Mouse (Mus musculus): ENCODE results near the gene Lyz2. TPM values are rescaled to one million over a fixed set of nuclear protein-coding genes. Genes with fewer than 3 reads are reported as not detected.
"Not testable (repeated sequence)": the region's sequence is repeated elsewhere in the genome, so short reads cannot be mapped to it uniquely, and the experiment has no call there.

Gene Lyz2
- total and polyA plus RNA-seq, 3 experiments, result 149 to 190 (median 178) TPM

- 74% methylated on average over 6 of the region's 6 CpGs for WGBS
- H3K27ac ChIP-seq, result no peak overlapping the region
- intact Hi-C loops (cut with DNase I), result no loop called here
- DNase-seq, result no peak
- no peak overlapping the region for H3K9ac ChIP-seq (ENCODE audit: low read depth, low read length)
- H3K4me3 ChIP-seq, result no peak overlapping the region
- no peaks in the 10 kb centered on the region for H3K36me3 ChIP-seq (ENCODE audit: control insufficient read depth, insufficient read depth, low read length)
- TF ChIP-seq EP300 (IDR thresholded peaks at IDR 0.05; ENCODE audit: insufficient read depth, low read depth, low read length) (no peak), POLR2A (IDR thresholded peaks at IDR 0.05; ENCODE audit: insufficient read depth, low read depth, low read length) (no peak), CTCF (IDR thresholded peaks at IDR 0.05) (no peak)
- no peaks in the 10 kb centered on the region for H3K79me2 ChIP-seq (replicated peaks; ENCODE audit: control insufficient read depth, insufficient read depth, low read length)
- H3K4me1 ChIP-seq (ENCODE audit: control insufficient read depth, insufficient read depth, low read length), result peaks cover 1% of the 10 kb centered on the region
- H3K27me3 ChIP-seq (ENCODE audit: control insufficient read depth, insufficient read depth, low read length), result no peaks in the 10 kb centered on the region; the same call in 1 of the 2 replicates
Measured at GRCm38 (mm10) chr10:117298336-117298735, 16.2 kb upstream of the Lyz2 start.

GRCm38 (mm10) chr10:117292671-117293070 is 10.6 kb upstream of the Lyz2 start, which contains the start of gene Lyz1:
Lyz1 (minus strand) TSS chr10:117292868.
- Histone ChIP-seq H3K4me1 (ENCODE audit: control insufficient read depth, insufficient read depth, low read length) (no peaks in the 10 kb centered on the region; the same call in 1 of the 2 replicates), H3K27me3 (ENCODE audit: control insufficient read depth, insufficient read depth, low read length) (no peaks in the 10 kb centered on the region; the same call in 1 of the 2 replicates), H3K27ac (no peak within 1 kb of the TSS), H3K79me2 (replicated peaks; ENCODE audit: control insufficient read depth, insufficient read depth, low read length) (no peaks in the 10 kb centered on the region), H3K4me3 (no peak within 1 kb of the TSS), H3K36me3 (ENCODE audit: control insufficient read depth, insufficient read depth, low read length) (no peaks in the 10 kb centered on the region), H3K9ac (ENCODE audit: low read depth, low read length) (no peak within 1 kb of the TSS)
- peak; percentile 39 to 43 for DNase-seq
- WGBS, result 46% methylated on average over 5 of the region's 5 CpGs
- no peak for TF ChIP-seq POLR2A (IDR thresholded peaks at IDR 0.05; ENCODE audit: insufficient read depth, low read depth, low read length)
- TF ChIP-seq CTCF (IDR thresholded peaks at IDR 0.05), result no peak
- no peak for TF ChIP-seq EP300 (IDR thresholded peaks at IDR 0.05; ENCODE audit: insufficient read depth, low read depth, low read length)
- intact Hi-C loops (cut with DNase I), result no loop called here

GRCm38 (mm10) chr10:117290936-117291335 is 8.8 kb upstream of the Lyz2 start:
- 92% methylated on average over 6 of the region's 6 CpGs for whole genome bisulfite sequencing
- intact Hi-C loops (cut with DNase I); H3K4me3 ChIP-seq; H3K27ac ChIP-seq; H3K36me3 ChIP-seq (ENCODE audit: control insufficient read depth, insufficient read depth, low read length); DNase-seq; H3K79me2 ChIP-seq (replicated peaks; ENCODE audit: control insufficient read depth, insufficient read depth, low read length); H3K9ac ChIP-seq (ENCODE audit: low read depth, low read length); H3K27me3 ChIP-seq (ENCODE audit: control insufficient read depth, insufficient read depth, low read length); H3K4me1 ChIP-seq (ENCODE audit: control insufficient read depth, insufficient read depth, low read length): not testable (repeated sequence)

GRCm38 (mm10) chr10:117290046-117290870 is 8.1 kb upstream of the Lyz2 start:
- DNase-seq, result no peak
- no peak overlapping the region for H3K4me3 ChIP-seq
- H3K9ac ChIP-seq (ENCODE audit: low read depth, low read length), result no peak overlapping the region
- H3K27ac ChIP-seq, result no peak overlapping the region
- intact Hi-C loops (cut with DNase I), result no loop called here
- 55% methylated on average over 6 of the region's 6 CpGs for WGBS
- H3K4me1 ChIP-seq (ENCODE audit: control insufficient read depth, insufficient read depth, low read length), result no peaks in the 10 kb centered on the region
- TF ChIP-seq POLR2A (IDR thresholded peaks at IDR 0.05; ENCODE audit: insufficient read depth, low read depth, low read length) (no peak), CTCF (IDR thresholded peaks at IDR 0.05) (no peak), EP300 (IDR thresholded peaks at IDR 0.05; ENCODE audit: insufficient read depth, low read depth, low read length) (no peak)
- H3K27me3 ChIP-seq (ENCODE audit: control insufficient read depth, insufficient read depth, low read length), result no peaks in the 10 kb centered on the region
- H3K36me3 ChIP-seq (ENCODE audit: control insufficient read depth, insufficient read depth, low read length), result no peaks in the 10 kb centered on the region
- no peaks in the 10 kb centered on the region for H3K79me2 ChIP-seq (replicated peaks; ENCODE audit: control insufficient read depth, insufficient read depth, low read length)

GRCm38 (mm10) chr10:117289034-117289505 is 6.9 kb upstream of the Lyz2 start:
- H3K27me3 ChIP-seq (ENCODE audit: control insufficient read depth, insufficient read depth, low read length); H3K4me3 ChIP-seq; H3K79me2 ChIP-seq (replicated peaks; ENCODE audit: control insufficient read depth, insufficient read depth, low read length); H3K36me3 ChIP-seq (ENCODE audit: control insufficient read depth, insufficient read depth, low read length); intact Hi-C loops (cut with DNase I); H3K4me1 ChIP-seq (ENCODE audit: control insufficient read depth, insufficient read depth, low read length); DNase-seq; H3K9ac ChIP-seq (ENCODE audit: low read depth, low read length); H3K27ac ChIP-seq: not testable (repeated sequence)
- 55% methylated on average over 5 of the region's 5 CpGs for WGBS

- H3K4me1 ChIP-seq (ENCODE audit: control insufficient read depth, insufficient read depth, low read length), result no peaks in the 10 kb centered on the region
- no peak for TF ChIP-seq POLR2A (IDR thresholded peaks at IDR 0.05; ENCODE audit: insufficient read depth, low read depth, low read length)
- no peak for TF ChIP-seq CTCF (IDR thresholded peaks at IDR 0.05)
- no peak for TF ChIP-seq EP300 (IDR thresholded peaks at IDR 0.05; ENCODE audit: insufficient read depth, low read depth, low read length)
- 88% methylated on average over 9 of the region's 9 CpGs for WGBS
- no peaks in the 10 kb centered on the region for H3K27me3 ChIP-seq (ENCODE audit: control insufficient read depth, insufficient read depth, low read length)
- intact Hi-C loops (cut with DNase I), result no loop called here
- H3K9ac ChIP-seq (ENCODE audit: low read depth, low read length), result no peak overlapping the region
- no peak overlapping the region for H3K27ac ChIP-seq
- no peaks in the 10 kb centered on the region for H3K36me3 ChIP-seq (ENCODE audit: control insufficient read depth, insufficient read depth, low read length)
- H3K79me2 ChIP-seq (replicated peaks; ENCODE audit: control insufficient read depth, insufficient read depth, low read length), result no peaks in the 10 kb centered on the region
- DNase-seq, result no peak
- no peak overlapping the region for H3K4me3 ChIP-seq
Measured at GRCm38 (mm10) chr10:117288197-117289033, 6.3 kb upstream of the Lyz2 start.
